Mouse (Mus musculus) liver, embryonic 12.5 days (tissue): ENCODE data around the gene Jazf1. TPM values are rescaled to one million over a fixed set of nuclear protein-coding genes. Genes with fewer than 3 reads are reported as not detected.

ENCODE experiments used
- ATAC-seq: fragments of 200-750 bp; cut with Nextera tagmentation; 2 replicates; pipeline ENCODE4 v1.8.0; 2017; ENCODE audit warnings: moderate number of reproducible peaks, mild to moderate bottlenecking, moderate library complexity
- H3K27ac ChIP-seq: fragments of 300-500 bp; sonication (generic); 2 replicates; pipeline ENCODE4 v1.5.1; 2016; ENCODE audit warnings: mild to moderate bottlenecking
- H3K27me3 ChIP-seq: fragments of 300-500 bp; sonication (generic); replicated peaks from 2 replicates; pipeline ENCODE4 v1.6.1; 2016; ENCODE audit warnings: mild to moderate bottlenecking, moderate library complexity
- H3K36me3 ChIP-seq: fragments of 300-500 bp; sonication (generic); 2 replicates; pipeline ENCODE4 v1.6.1; 2016; ENCODE audit warnings: mild to moderate bottlenecking, moderate library complexity
- H3K4me1 ChIP-seq: fragments of 300-500 bp; sonication (generic); 2 replicates; pipeline ENCODE4 v1.6.1; 2016
- H3K4me2 ChIP-seq: fragments of 300-500 bp; sonication (generic); 2 replicates; pipeline ENCODE4 v1.6.1; 2016; ENCODE audit warnings: mild to moderate bottlenecking, moderate library complexity
- H3K4me3 ChIP-seq: fragments of 300-500 bp; sonication (generic); 2 replicates; pipeline ENCODE4 v1.5.1; 2016; ENCODE audit warnings: mild to moderate bottlenecking, moderate library complexity
- H3K9ac ChIP-seq: fragments of 300-500 bp; sonication (generic); 2 replicates; pipeline ENCODE4 v1.6.1; 2016; ENCODE audit warnings: mild to moderate bottlenecking, moderate library complexity
- H3K9me3 ChIP-seq: fragments of 300-500 bp; sonication (generic); replicated peaks from 2 replicates; pipeline ENCODE4 v1.6.1; 2016; ENCODE audit warnings: mild to moderate bottlenecking, moderate library complexity
- WGBS: fragments of 180-500 bp; shearing (Covaris S2); methylation state at CpG from one replicate; pipeline ENCODE4 v1.1.7; 2016; ENCODE audit not compliant: insufficient replicate concordance; 5-methylcytosine and 5-hydroxymethylcytosine counted together
- polyA plus RNA-seq: library from polyadenylated mRNA; unstranded; fragments of >200 nt; fragmentation: Nextera tagmentation; extraction: Ambion mirVana; gene quantifications from 2 replicates; pipeline ENCODE4 v1.2.1, GENCODE M21; 2016

Gene Jazf1
- 1.3 and 1.4 TPM in 2 replicates for polyA plus RNA-seq

- peak; percentile 52 for ATAC-seq
- H3K4me3 ChIP-seq, result peak within 1 kb of the TSS; percentile 66
- H3K36me3 ChIP-seq, result no peaks in the 10 kb centered on the region
- H3K9me3 ChIP-seq, result no peaks in the 10 kb centered on the region
- H3K27ac ChIP-seq, result no peak within 1 kb of the TSS
- H3K27me3 ChIP-seq, result peaks cover 53% of the 10 kb centered on the region
- peaks cover 6% of the 10 kb centered on the region; the same call in 1 of the 2 replicates for H3K4me1 ChIP-seq
- H3K4me2 ChIP-seq, result peak within 1 kb of the TSS; percentile 88
- under 1% methylated on average over 59 of the region's 133 CpGs for WGBS
- H3K9ac ChIP-seq, result peak within 1 kb of the TSS; percentile 45
Measured at GRCm38 (mm10) chr6:53067989-53068874, at the start of gene Jazf1. Jazf1 (minus strand) TSS chr6:53068631.

GRCm38 (mm10) chr6:53117855-53118254 lies 49.4 kb upstream of the Jazf1 start:
- H3K9me3 ChIP-seq, result no peaks in the 10 kb centered on the region
- H3K27me3 ChIP-seq, result no peaks in the 10 kb centered on the region
- H3K27ac ChIP-seq, result no peak overlapping the region
- H3K4me1 ChIP-seq, result peaks cover 14% of the 10 kb centered on the region
- H3K4me3 ChIP-seq, result no peak overlapping the region
- no peak overlapping the region for H3K4me2 ChIP-seq
- no peak for ATAC-seq
- no peaks in the 10 kb centered on the region for H3K36me3 ChIP-seq
- H3K9ac ChIP-seq, result no peak overlapping the region
- WGBS, result 23% methylated on average over 1 of the region's 1 CpGs

GRCm38 (mm10) chr6:53086879-53087278 lies 18.4 kb upstream of the Jazf1 start:
- no peak overlapping the region for H3K27ac ChIP-seq
- no peak overlapping the region for H3K9ac ChIP-seq
- H3K4me2 ChIP-seq, result no peak overlapping the region
- no peaks in the 10 kb centered on the region for H3K27me3 ChIP-seq
- ATAC-seq, result no peak
- H3K4me3 ChIP-seq, result no peak overlapping the region
- H3K9me3 ChIP-seq, result no peaks in the 10 kb centered on the region
- 33% methylated on average over 4 of the region's 4 CpGs for WGBS
- H3K36me3 ChIP-seq, result no peaks in the 10 kb centered on the region
- H3K4me1 ChIP-seq, result no peaks in the 10 kb centered on the region

GRCm38 (mm10) chr6:53081241-53081640 lies 12.8 kb upstream of the Jazf1 start:
- no peaks in the 10 kb centered on the region for H3K27me3 ChIP-seq
- no peak overlapping the region for H3K9ac ChIP-seq
- H3K9me3 ChIP-seq, result no peaks in the 10 kb centered on the region
- ATAC-seq, result no peak
- 43% methylated on average over 4 of the region's 4 CpGs for WGBS
- no peak overlapping the region for H3K4me2 ChIP-seq
- H3K4me3 ChIP-seq, result no peak overlapping the region
- no peaks in the 10 kb centered on the region for H3K4me1 ChIP-seq
- H3K36me3 ChIP-seq, result no peaks in the 10 kb centered on the region
- no peak overlapping the region for H3K27ac ChIP-seq

- ATAC-seq, result no peak
Measured at GRCm38 (mm10) chr6:53078671-53079070, 10.2 kb upstream of the Jazf1 start.

GRCm38 (mm10) chr6:53071732-53072131 lies 3.3 kb upstream of the Jazf1 start:
- WGBS, result 58% methylated on average over 6 of the region's 6 CpGs
- Histone ChIP-seq H3K4me1 (peaks cover 6% of the 10 kb centered on the region; the same call in 1 of the 2 replicates), H3K27ac (no peak overlapping the region), H3K4me2 (no peak overlapping the region), H3K27me3 (peaks cover 53% of the 10 kb centered on the region), H3K9ac (no peak overlapping the region), H3K4me3 (no peak overlapping the region), H3K36me3 (no peaks in the 10 kb centered on the region), H3K9me3 (no peaks in the 10 kb centered on the region)
- no peak for ATAC-seq

More at GRCm38 (mm10) chr6:53078671-53079070, 10.2 kb upstream of the Jazf1 start:
- Histone ChIP-seq H3K36me3 (no peaks in the 10 kb centered on the region), H3K4me2 (no peak overlapping the region), H3K4me3 (no peak overlapping the region), H3K27me3 (no peaks in the 10 kb centered on the region), H3K9me3 (no peaks in the 10 kb centered on the region), H3K9ac (no peak overlapping the region), H3K4me1 (no peaks in the 10 kb centered on the region), H3K27ac (no peak overlapping the region)
- 53% methylated on average over 2 of the region's 2 CpGs for WGBS

- WGBS, result 31% methylated on average over 5 of the region's 5 CpGs
- Histone ChIP-seq H3K27ac (no peak overlapping the region), H3K4me2 (no peak overlapping the region), H3K27me3 (peaks cover 53% of the 10 kb centered on the region), H3K4me1 (peaks cover 6% of the 10 kb centered on the region; the same call in 1 of the 2 replicates), H3K9ac (no peak overlapping the region), H3K9me3 (no peaks in the 10 kb centered on the region), H3K36me3 (no peaks in the 10 kb centered on the region), H3K4me3 (no peak overlapping the region)
- no peak for ATAC-seq
Measured at GRCm38 (mm10) chr6:53069976-53070575, 1.6 kb upstream of the Jazf1 start.

- no peak for ATAC-seq
- peaks cover 53% of the 10 kb centered on the region for H3K27me3 ChIP-seq
- H3K9ac ChIP-seq, result no peak overlapping the region
- WGBS, result 8% methylated on average over 6 of the region's 6 CpGs
- H3K4me2 ChIP-seq, result peak overlapping the region; percentile 88
- no peak overlapping the region for H3K27ac ChIP-seq
- H3K4me3 ChIP-seq, result peak overlapping the region; percentile 66
- H3K4me1 ChIP-seq, result peaks cover 6% of the 10 kb centered on the region; the same call in 1 of the 2 replicates
- no peaks in the 10 kb centered on the region for H3K9me3 ChIP-seq
- H3K36me3 ChIP-seq, result no peaks in the 10 kb centered on the region
Measured at GRCm38 (mm10) chr6:53068875-53069178, 396 bp upstream of the Jazf1 start.

GRCm38 (mm10) chr6:53067446-53067988 lies 914 bp downstream of the Jazf1 start:
- ATAC-seq, result no peak
- Histone ChIP-seq H3K9ac (0 out of 2 replicates have a peak overlapping the region, but pooled peaks have one; percentile 22), H3K27ac (no peak overlapping the region), H3K4me3 (peak overlapping the region; percentile 66), H3K4me1 (peaks cover 6% of the 10 kb centered on the region; the same call in 1 of the 2 replicates), H3K27me3 (peaks cover 51% of the 10 kb centered on the region), H3K4me2 (peak overlapping the region; percentile 88), H3K9me3 (no peaks in the 10 kb centered on the region), H3K36me3 (no peaks in the 10 kb centered on the region)
- WGBS, result 9% methylated on average over 34 of the region's 41 CpGs

- H3K27ac ChIP-seq, result no peak overlapping the region
- H3K4me1 ChIP-seq, result peaks cover 6% of the 10 kb centered on the region; the same call in 1 of the 2 replicates
- H3K4me3 ChIP-seq, result peak overlapping the region; percentile 66; the same call in 1 of the 2 replicates
- no peak for ATAC-seq
- no peak overlapping the region for H3K4me2 ChIP-seq
- no peaks in the 10 kb centered on the region for H3K36me3 ChIP-seq
- H3K27me3 ChIP-seq, result peaks cover 46% of the 10 kb centered on the region
- no peak overlapping the region for H3K9ac ChIP-seq
- H3K9me3 ChIP-seq, result no peaks in the 10 kb centered on the region
- WGBS, result 53% methylated on average over 3 of the region's 3 CpGs
Measured at GRCm38 (mm10) chr6:53066978-53067377, 1.5 kb downstream of the Jazf1 start.

GRCm38 (mm10) chr6:53064070-53064469 lies 4.4 kb downstream of the Jazf1 start:
- no peak overlapping the region for H3K4me2 ChIP-seq
- H3K36me3 ChIP-seq, result no peaks in the 10 kb centered on the region
- WGBS, result 38% methylated on average over 4 of the region's 4 CpGs
- no peak for ATAC-seq
- no peak overlapping the region for H3K27ac ChIP-seq
- H3K4me1 ChIP-seq, result 0 out of 2 replicates have a peak, but pooled peaks cover 2% of the 10 kb centered on the region
- H3K4me3 ChIP-seq, result no peak overlapping the region
- no peaks in the 10 kb centered on the region for H3K9me3 ChIP-seq
- H3K27me3 ChIP-seq, result peaks cover 21% of the 10 kb centered on the region
- H3K9ac ChIP-seq, result no peak overlapping the region

GRCm38 (mm10) chr6:53054909-53055308 lies 13.5 kb downstream of the Jazf1 start:
- no peak overlapping the region for H3K27ac ChIP-seq
- WGBS, result 45% methylated on average over 2 of the region's 2 CpGs
- H3K4me3 ChIP-seq, result no peak overlapping the region

More at GRCm38 (mm10) chr6:53054909-53055308, 13.5 kb downstream of the Jazf1 start:
- no peak for ATAC-seq
- Histone ChIP-seq H3K9ac (no peak overlapping the region), H3K4me2 (no peak overlapping the region), H3K9me3 (no peaks in the 10 kb centered on the region), H3K36me3 (no peaks in the 10 kb centered on the region), H3K4me1 (no peaks in the 10 kb centered on the region), H3K27me3 (no peaks in the 10 kb centered on the region)
